Mouse (Mus musculus): ENCODE measurements around the gene Scd3.

GRCm38 (mm10) chr19:44280755-44281154, 77.7 kb downstream of the Scd3 start:
- TF ChIP-seq CTCF (IDR thresholded peaks at IDR 0.05; ENCODE audit: control insufficient read depth, insufficient read depth, low read length) (no peak), POLR2A (IDR thresholded peaks at IDR 0.05; ENCODE audit: borderline replicate concordance, control insufficient read depth, low read depth, low read length) (no peak)

Measured in bone marrow, adult 2 months (tissue).